Mouse (Mus musculus) embryonic stem cell, embryonic (primary cell): ENCODE results near the gene Gm11437.

ENCODE experiments used
- CTCF ChIA-PET, 4 experiments: fragments of 300-600 bp in 2 of 4; fragments of 350-600 bp in 2 of 4; sonication (Branson Sonifier 250); formaldehyde crosslinking; loops; one replicate each; lab custom pipeline; 2022; ENCODE audit warnings: inconsistent platforms in 2 of 4; lab: Charles Lee
- POLR2A ChIA-PET, 4 experiments: fragments of 300-600 bp in 2 of 4; fragments of 350-600 bp in 2 of 4; sonication (Branson Sonifier 250); formaldehyde crosslinking; loops; one replicate each; lab custom pipeline; 2022; ENCODE audit warnings: antibody characterized with exemption in 4 of 4, inconsistent platforms in 1 of 4; lab: Charles Lee

Gm11437 gene

GRCm38 (mm10) chr11:84164123-84164522 is 3.2 kb downstream of the Gm11437 start:
- CTCF ChIA-PET = no interaction called here
- POLR2A ChIA-PET = interaction anchor here in 1 of 4 experiments (0.7 kb wide), 1 partner anchor 10 kb away, joined by 3 read pairs; no protein-coding TSS in a partner anchor

DNA sequence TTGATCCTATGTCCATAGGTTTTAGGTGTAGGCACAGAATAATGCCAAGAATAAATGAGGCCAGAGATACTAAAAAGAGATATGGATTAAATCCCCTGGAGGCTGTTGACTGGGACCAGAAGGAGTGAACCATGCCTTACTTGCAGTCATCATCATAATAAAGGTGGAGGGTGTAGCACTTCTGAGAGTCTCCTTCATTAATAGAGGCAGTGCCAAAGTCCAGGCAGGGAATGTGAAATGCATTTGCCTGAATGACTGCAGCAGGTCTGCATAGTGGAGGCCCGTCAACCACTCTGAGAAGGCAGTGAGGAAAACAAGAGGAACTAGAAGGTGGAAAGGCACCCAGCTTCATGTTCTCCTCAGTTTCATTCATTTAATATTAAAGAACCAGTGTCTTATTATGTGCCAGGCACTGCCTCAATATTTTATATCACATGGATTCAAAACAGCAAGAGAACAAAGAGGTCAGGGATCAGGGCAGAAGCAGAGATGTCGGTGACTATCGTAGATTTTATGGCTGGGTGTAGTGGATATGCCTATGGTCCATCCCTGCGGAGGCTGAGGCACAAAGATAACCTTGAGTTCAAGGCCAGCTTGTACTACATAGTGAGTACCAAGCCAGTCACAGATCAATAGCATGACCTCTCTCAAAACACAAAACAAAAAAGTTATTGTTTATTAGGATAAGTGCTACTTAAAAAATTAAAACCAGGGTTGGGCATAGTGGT is 10.6 kb downstream of the Gm11437 start:
- ChIA-PET CTCF (interaction anchor here in 2 of 4 experiments (0.6 to 1.1 kb wide), 2 partner anchors 22 to 30 kb away, joined by 3 to 9 read pairs; no protein-coding TSS in a partner anchor), POLR2A (interaction anchor here in 1 of 4 experiments (1.3 kb wide), 1 partner anchor 13 kb away, joined by 3 read pairs; no protein-coding TSS in a partner anchor)

DNA sequence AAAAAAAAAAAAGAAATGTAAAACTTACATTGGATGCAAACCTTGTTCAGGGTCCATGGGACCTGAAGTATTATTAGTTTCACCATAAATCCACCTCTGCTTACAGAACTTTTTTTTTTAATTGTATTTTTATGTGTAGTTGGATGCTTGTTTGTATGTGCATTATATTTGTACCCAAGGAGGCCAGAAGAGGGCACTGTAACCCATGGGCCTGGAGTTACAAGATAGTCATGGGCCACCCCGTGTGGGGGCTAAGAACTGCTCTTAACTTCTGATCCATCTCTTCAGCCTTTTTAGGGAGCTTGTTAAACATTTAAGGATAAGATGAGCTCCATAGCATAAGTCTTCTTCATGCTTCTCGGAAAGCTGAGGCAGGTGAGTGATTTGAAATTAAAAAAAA is 16.4 kb downstream of the Gm11437 start:
- ChIA-PET POLR2A (interaction anchor here in 1 of 4 experiments (0.5 kb wide), 1 partner anchor 19 kb away, joined by 3 read pairs; no protein-coding TSS in a partner anchor), CTCF (interaction anchor here in 1 of 4 experiments (1.1 to 1.6 kb wide), 2 partner anchors 28 to 120 kb away, joined by 3 to 4 read pairs; no protein-coding TSS in a partner anchor)

DNA sequence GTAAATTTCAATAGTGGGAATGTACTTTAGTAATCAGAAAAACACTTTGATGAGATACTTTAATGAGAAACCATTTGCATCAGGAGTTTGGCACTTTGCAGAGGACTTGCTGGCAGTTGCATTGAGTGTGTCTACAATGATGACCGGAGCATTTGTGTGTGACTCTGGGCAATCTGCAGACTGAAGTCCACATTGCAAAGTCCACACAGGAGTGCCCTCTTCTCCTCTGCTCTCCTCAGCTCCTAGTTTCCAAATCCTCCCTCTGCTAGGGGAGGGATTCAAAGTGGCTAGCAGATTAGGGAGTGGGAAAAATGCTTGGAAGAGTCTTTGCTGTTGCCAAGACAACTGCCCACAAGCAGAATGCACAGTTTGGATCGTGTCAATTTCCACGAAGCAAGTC is 21.2 kb downstream of the Gm11437 start:
- ChIA-PET POLR2A (interaction anchor here in 1 of 4 experiments (1.0 kb wide), 1 partner anchor 7 kb away, joined by 4 read pairs; no protein-coding TSS in a partner anchor), CTCF (interaction anchor here in 2 of 4 experiments (0.7 to 1.0 kb wide), 2 partner anchors 10 to 34 kb away, joined by 3 read pairs; no protein-coding TSS in a partner anchor)

DNA sequence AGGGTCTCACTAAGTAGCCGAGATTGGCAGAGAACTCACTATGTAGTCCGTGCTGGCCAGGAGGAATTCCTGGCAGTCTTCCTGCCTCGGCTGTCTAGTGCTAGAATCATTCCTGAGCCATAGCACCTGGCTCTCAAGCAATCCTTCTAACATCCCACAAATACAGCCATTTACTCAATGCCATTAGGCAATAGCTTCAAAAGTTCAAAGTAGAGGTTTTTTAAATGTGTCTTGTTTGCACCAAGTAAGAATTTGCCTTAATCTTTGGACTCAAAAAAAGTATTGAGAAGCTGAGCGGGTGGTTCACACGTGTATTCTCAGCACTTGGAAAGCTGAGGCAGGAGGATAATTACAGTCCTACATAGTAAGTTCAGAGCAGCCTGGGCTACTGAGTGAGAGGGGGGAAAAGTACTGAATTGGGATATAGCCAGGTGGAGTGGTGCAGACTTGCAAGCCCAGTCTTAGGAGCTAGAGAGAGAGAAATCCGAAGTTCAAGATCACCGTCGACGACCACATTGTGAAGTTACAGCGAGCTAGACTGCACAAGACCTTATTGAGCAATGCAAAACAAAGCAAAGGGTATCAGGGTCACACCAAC is 22.0 kb downstream of the Gm11437 start:
- ChIA-PET POLR2A (no interaction called here), CTCF (interaction anchor here in 3 of 4 experiments (0.5 to 1.0 kb wide), 3 partner anchors 9 to 205 kb away, joined by 3 to 5 read pairs (median 3); no protein-coding TSS in a partner anchor)

GRCm38 (mm10) chr11:84141752-84142151 is 25.5 kb downstream of the Gm11437 start:
- CTCF ChIA-PET = interaction anchor here in 2 of 4 experiments (1.1 to 1.7 kb wide), 3 partner anchors 8 to 14 kb away, joined by 3 to 5 read pairs (median 3); no protein-coding TSS in a partner anchor
- POLR2A ChIA-PET = no interaction called here

DNA sequence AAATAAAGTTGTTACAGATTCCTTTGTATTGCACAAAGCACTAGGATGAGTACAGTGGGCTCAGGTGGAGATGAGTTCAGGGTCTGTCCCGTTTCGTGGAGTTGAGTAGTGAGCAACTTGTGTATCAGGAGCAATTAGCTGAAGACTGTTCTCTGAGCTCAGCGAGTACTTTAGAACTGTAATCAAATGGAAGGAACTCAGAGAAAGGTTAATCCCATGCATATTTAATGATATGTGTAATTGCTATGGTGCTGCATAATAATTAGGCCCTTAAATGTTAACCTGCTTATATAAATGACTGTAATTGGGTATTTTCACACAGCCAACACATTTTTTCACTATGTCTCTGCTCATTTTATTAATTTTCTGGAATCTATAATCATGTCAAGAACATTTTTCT is 30.8 kb downstream of the Gm11437 start:
- POLR2A ChIA-PET = interaction anchor here in 1 of 4 experiments (0.6 kb wide), 1 partner anchor 75 kb away, joined by 3 read pairs; no protein-coding TSS in a partner anchor
- CTCF ChIA-PET = interaction anchor here in 2 of 4 experiments (0.6 to 1.1 kb wide), 2 partner anchors 9 to 566 kb away, joined by 3 read pairs; no protein-coding TSS in a partner anchor

GRCm38 (mm10) chr11:84134331-84134860 is 32.9 kb downstream of the Gm11437 start:
- POLR2A ChIA-PET = interaction anchor here in 3 of 4 experiments (0.5 to 1.5 kb wide), 9 partner anchors 9 to 122 kb away, joined by 3 to 6 read pairs (median 3); no protein-coding TSS in a partner anchor
- CTCF ChIA-PET = interaction anchor here (0.6 to 2.0 kb wide), 15 partner anchors 10 to 1367 kb away, joined by 3 to 7 read pairs (median 4); partner anchors contain the start of gene Ddx52 (in 1 of the 4)

DNA sequence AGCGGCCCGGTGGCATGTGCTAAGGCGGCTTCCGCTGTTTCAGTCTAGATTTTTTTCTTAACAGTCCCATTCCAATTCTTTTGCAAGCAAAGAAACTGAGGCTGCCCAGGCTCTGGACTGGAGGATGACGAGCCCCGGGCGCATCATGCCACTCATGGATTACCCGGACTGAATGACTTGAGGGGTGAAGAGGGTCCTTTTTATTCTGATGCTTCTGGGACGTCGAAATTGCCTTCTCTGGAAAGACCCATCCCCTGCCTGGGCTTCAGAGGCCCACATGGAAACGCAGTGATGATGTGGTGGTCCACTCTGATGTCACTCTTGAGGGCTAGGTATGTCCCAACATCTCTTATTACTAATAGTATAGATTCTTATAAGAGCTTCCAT is 37.5 kb downstream of the Gm11437 start:
- ChIA-PET POLR2A (interaction anchor here (0.6 to 8.7 kb wide), 11 partner anchors 8 to 689 kb away, joined by 3 to 55 read pairs (median 3); no protein-coding TSS in a partner anchor), CTCF (interaction anchor here in 1 of 4 experiments (0.7 kb wide), 1 partner anchor 50 kb away, joined by 3 read pairs; no protein-coding TSS in a partner anchor)

DNA sequence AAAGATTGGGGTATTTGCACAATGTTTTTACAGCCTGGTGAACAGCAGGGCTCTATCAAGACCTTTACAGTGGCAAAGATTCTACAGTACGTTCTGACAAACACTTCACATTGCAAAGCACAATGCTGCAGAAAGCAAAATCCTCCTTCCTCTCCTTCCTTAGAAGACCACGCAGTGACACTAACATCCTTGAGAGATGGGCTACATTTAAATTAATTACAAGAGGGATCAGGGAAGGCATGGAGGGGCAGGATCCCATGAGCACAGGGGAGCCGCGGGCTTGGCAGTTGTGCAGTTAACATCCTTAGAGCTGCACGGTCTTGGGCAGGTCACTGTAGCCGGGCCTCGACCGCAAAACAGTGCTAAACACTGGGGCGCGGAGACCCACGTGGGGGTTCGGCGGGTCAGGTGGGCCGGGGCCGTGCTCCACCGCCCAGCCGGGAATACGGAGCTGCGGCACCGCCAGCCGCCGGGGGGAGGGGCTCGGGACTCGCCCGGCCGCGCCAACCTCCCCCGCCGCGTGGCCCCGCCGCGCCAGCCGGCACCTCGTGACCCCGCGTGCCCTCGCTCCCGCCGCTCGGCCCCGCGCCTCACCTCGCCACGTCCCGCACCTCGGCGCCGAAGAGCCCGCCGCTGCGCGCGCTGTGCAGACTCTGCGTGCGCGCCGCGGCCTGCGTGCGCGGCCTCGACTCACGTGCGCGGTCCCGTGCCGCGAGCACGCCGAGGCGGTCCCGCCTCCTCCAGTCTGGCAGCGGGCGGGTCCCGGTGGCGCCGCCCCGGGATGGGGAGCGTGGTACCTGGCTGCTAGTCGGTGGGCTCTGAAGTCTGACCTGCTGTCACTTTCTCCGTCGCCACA is 38.1 kb downstream of the Gm11437 start, which contains the start of the genes Tada2a and Acaca:
Tada2a (minus strand) TSS at position 658 of the 856 bp plus-strand sequence.
Acaca (plus strand) TSS at position 730 of the 856 bp plus-strand sequence.
- ChIA-PET POLR2A (interaction anchor here (0.6 to 8.7 kb wide), 14 partner anchors 9 to 689 kb away, joined by 3 to 55 read pairs (median 4); partner anchors contain the start of gene Dusp14 (in 1 of the 4)), CTCF (interaction anchor here in 1 of 4 experiments (0.7 kb wide), 1 partner anchor 51 kb away, joined by 3 read pairs; no protein-coding TSS in a partner anchor)

DNA sequence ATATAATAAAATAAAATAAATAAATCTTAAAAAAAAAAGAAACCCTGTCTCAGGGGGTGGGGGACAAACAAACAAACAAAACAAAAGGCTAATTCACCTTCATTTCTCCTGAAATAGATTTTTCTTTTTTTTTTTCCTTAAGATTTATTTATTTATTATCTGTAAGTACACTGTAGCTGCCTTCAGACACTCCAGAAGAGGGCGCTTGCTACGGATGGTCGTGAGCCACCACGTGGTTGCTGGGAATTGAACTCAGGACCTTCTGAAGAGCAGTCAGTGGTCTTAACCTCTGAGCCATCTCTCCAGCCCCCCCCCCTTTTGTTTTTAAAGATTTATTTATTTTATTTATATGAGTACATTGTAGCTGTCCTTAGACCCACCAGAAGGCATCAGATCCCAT is 39.3 kb downstream of the Gm11437 start:
- CTCF ChIA-PET = interaction anchor here in 3 of 4 experiments (0.5 to 1.8 kb wide), 14 partner anchors 9 to 749 kb away, joined by 3 to 6 read pairs (median 3); no protein-coding TSS in a partner anchor
- POLR2A ChIA-PET = interaction anchor here (0.6 to 8.7 kb wide), 21 partner anchors 9 to 849 kb away, joined by 3 to 55 read pairs (median 4); partner anchors contain the start of genes Ddx52 (in 1 of the 4) and Dusp14 (in 1 of the 4)

DNA sequence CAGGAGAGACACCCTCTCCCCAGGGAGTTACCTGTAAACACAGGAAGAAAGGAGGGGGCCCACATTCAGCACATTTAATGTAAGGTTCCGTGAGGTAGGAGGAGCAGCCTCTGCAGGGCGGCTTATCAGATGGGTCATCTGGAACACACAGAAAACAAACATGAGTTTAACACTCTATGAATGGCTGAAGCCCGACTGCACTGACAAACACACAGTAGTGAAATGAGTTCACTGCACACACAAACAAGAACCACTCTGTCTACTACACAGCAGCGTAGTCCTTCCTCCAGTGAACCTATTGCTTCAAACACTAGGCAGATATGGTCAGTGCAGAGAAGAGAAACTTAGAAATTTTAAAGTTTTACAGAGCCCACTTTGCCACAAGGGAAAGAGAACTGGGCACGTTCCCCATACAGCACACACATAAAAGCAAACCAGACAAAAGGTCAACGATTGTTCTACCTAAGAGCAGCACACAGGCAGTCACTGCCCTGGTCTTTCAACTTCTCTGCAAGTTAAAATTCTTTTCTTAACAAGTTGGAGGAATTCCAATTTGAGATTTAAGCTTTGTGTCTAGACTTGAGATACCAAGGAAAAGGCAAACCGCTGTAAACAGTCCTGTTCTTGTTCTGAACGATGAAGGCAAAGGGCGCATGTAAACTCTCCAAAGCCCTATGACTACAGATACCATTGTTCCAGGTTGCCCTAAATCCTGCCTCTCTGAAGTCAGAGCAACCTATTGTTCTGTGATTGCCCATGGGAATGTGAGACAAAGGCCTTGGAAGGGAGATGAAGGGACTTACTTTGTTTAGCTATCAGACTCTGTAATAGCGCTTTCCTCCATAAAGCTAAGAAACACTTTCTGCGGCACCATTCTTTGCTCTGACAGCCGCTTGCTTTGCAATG is 46.0 kb downstream of the Gm11437 start:
- POLR2A ChIA-PET = interaction anchor here in 3 of 4 experiments (0.8 to 8.7 kb wide), 14 partner anchors 8 to 697 kb away, joined by 3 to 55 read pairs (median 3); no protein-coding TSS in a partner anchor
- CTCF ChIA-PET = interaction anchor here in 1 of 4 experiments (0.6 kb wide), 1 partner anchor 723 kb away, joined by 3 read pairs; no protein-coding TSS in a partner anchor

DNA sequence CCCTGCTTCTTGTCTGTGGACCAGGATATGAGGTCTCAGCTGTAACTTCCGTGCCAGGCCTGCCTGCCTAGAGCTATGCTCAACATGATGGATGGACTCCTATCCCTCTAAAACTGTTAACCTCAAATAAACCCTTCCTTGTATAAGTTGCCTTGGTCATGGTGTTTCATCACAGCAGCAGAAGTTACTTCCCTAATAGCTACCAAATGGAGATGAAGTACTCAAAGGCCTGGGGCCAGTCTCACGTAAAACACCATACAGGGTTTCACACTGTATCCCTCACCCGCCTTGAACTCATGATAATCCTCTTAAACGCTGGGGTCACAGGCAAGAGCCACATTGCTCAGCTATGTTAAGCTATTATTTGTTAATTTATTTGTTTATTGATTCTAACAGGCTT is 49.8 kb downstream of the Gm11437 start:
- ChIA-PET CTCF (no interaction called here), POLR2A (interaction anchor here in 2 of 4 experiments (0.7 to 1.7 kb wide), 10 partner anchors 8 to 28 kb away, joined by 3 to 6 read pairs (median 4); no protein-coding TSS in a partner anchor)

GRCm38 (mm10) chr11:84116221-84116620 is 51.1 kb downstream of the Gm11437 start:
- ChIA-PET POLR2A (interaction anchor here in 1 of 4 experiments (0.6 to 0.8 kb wide), 2 partner anchors 11 to 361 kb away, joined by 3 to 4 read pairs; no protein-coding TSS in a partner anchor), CTCF (no interaction called here)

- ChIA-PET POLR2A (interaction anchor here in 2 of 4 experiments (0.8 to 3.9 kb wide), 2 partner anchors 10 to 360 kb away, joined by 4 to 55 read pairs; partner anchors contain the start of genes Acaca (in 1 of the 2) and Tada2a (in 1 of the 2)), CTCF (no interaction called here)
Observed at GRCm38 (mm10) chr11:84115646-84116045, 51.6 kb downstream of the Gm11437 start.
